Mouse (Mus musculus) WW6 (cell line): ENCODE data around the gene Bcat2.

ENCODE experiments used
- DNase-seq: peaks from one replicate; pipeline ENCODE4 v3.0.0-alpha.2; 2013; ENCODE audit warnings: low read depth, low spot score

Bcat2 gene

GRCm38 (mm10) chr7:45587631-45588592 lies 18.0 kb downstream of the Bcat2 start:
- DNase-seq, result no peak

- peak; percentile 81 for DNase-seq
These were observed 19.2 kb downstream of the Bcat2 start for GRCm38 (mm10) chr7:45589173-45589572.

GRCm38 (mm10) chr7:45589898-45590297 lies 19.9 kb downstream of the Bcat2 start:
- DNase-seq, result no peak

- no peak for DNase-seq
These were observed 20.9 kb downstream of the Bcat2 start for GRCm38 (mm10) chr7:45590874-45591273.

- DNase-seq, result no peak
These were observed 21.9 kb downstream of the Bcat2 start for GRCm38 (mm10) chr7:45591880-45592279.

- DNase-seq, result peak; percentile 59
These were observed 23.3 kb downstream of the Bcat2 start for GRCm38 (mm10) chr7:45593118-45593815.

- peak; percentile 55 for DNase-seq
These were observed 25.2 kb downstream of the Bcat2 start for GRCm38 (mm10) chr7:45595176-45595575.

GRCm38 (mm10) chr7:45596107-45596506 lies 26.2 kb downstream of the Bcat2 start:
- no peak for DNase-seq

GRCm38 (mm10) chr7:45597013-45597412 lies 27.1 kb downstream of the Bcat2 start:
- DNase-seq, result no peak

GRCm38 (mm10) chr7:45597527-45597926 lies 27.6 kb downstream of the Bcat2 start:
- DNase-seq, result no peak

- peak; percentile 49 for DNase-seq
These were observed 29.3 kb downstream of the Bcat2 start for GRCm38 (mm10) chr7:45598960-45599879.

GRCm38 (mm10) chr7:45605704-45606289 lies 35.8 kb downstream of the Bcat2 start:
- DNase-seq, result no peak

GRCm38 (mm10) chr7:45609511-45609910 lies 39.6 kb downstream of the Bcat2 start:
- DNase-seq, result no peak

GRCm38 (mm10) chr7:45616277-45616676 lies 46.3 kb downstream of the Bcat2 start:
- DNase-seq, result no peak

- no peak for DNase-seq
These were observed 47.2 kb downstream of the Bcat2 start, which contains the start of gene Fut1 for GRCm38 (mm10) chr7:45617042-45617695. Gene Fut1, plus strand, starts transcription at chr7:45617289.

GRCm38 (mm10) chr7:45618316-45618715 lies 48.4 kb downstream of the Bcat2 start:
- no peak for DNase-seq

- no peak for DNase-seq
These were observed 49.6 kb downstream of the Bcat2 start for GRCm38 (mm10) chr7:45619592-45619991.

GRCm38 (mm10) chr7:45621443-45621842 lies 51.5 kb downstream of the Bcat2 start, which contains the start of gene Izumo1:
Gene Izumo1, plus strand, starts transcription at chr7:45621811.
- no peak for DNase-seq

- DNase-seq, result no peak
These were observed 53.6 kb downstream of the Bcat2 start for GRCm38 (mm10) chr7:45623507-45623906.

- no peak for DNase-seq
These were observed 54.8 kb downstream of the Bcat2 start for GRCm38 (mm10) chr7:45624718-45625117.
